Mouse (Mus musculus): ENCODE data around the gene Cryzl2. TPM values are rescaled to one million over a fixed set of nuclear protein-coding genes. Genes with fewer than 3 reads are reported as not detected.

Gene Cryzl2
- total and polyA plus RNA-seq, 3 experiments: 39.9 to 51.2 (median 50.3) TPM

GRCm38 (mm10) chr1:157472716-157473115 lies 14.3 kb downstream of the Cryzl2 start:
- no peak for DNase-seq

GRCm38 (mm10) chr1:157474865-157475264 lies 16.5 kb downstream of the Cryzl2 start:
- DNase-seq: no peak

- no peak for DNase-seq
Observed at GRCm38 (mm10) chr1:157476231-157476630, 17.9 kb downstream of the Cryzl2 start.

GRCm38 (mm10) chr1:157480090-157480489 lies 21.7 kb downstream of the Cryzl2 start:
- DNase-seq: peak; percentile 71

- peak; percentile 10 for DNase-seq
Observed at GRCm38 (mm10) chr1:157480901-157481300, 22.5 kb downstream of the Cryzl2 start.

GRCm38 (mm10) chr1:157481666-157482065 lies 23.3 kb downstream of the Cryzl2 start:
- no peak for DNase-seq

GRCm38 (mm10) chr1:157484161-157484560 lies 25.8 kb downstream of the Cryzl2 start:
- no peak for DNase-seq

GRCm38 (mm10) chr1:157500657-157501056 lies 42.3 kb downstream of the Cryzl2 start:
- no peak for DNase-seq

- no peak for DNase-seq
Observed at GRCm38 (mm10) chr1:157501352-157501945, 43.1 kb downstream of the Cryzl2 start.

- no peak for DNase-seq
Observed at GRCm38 (mm10) chr1:157503071-157503470, 44.7 kb downstream of the Cryzl2 start.

GRCm38 (mm10) chr1:157506522-157506921 lies 48.1 kb downstream of the Cryzl2 start, which contains the start of gene Sec16b:
Gene Sec16b, plus strand, starts transcription at chr1:157506728.
- DNase-seq: peak; percentile 44

- DNase-seq: peak; percentile 56
Observed at GRCm38 (mm10) chr1:157506995-157507595, 48.7 kb downstream of the Cryzl2 start.

- no peak for DNase-seq
Observed at GRCm38 (mm10) chr1:157507814-157508213, 49.4 kb downstream of the Cryzl2 start.

GRCm38 (mm10) chr1:157512690-157513448 lies 54.5 kb downstream of the Cryzl2 start:
- DNase-seq: no peak

GRCm38 (mm10) chr1:157513559-157513958 lies 55.2 kb downstream of the Cryzl2 start:
- no peak for DNase-seq

GRCm38 (mm10) chr1:157514298-157514697 lies 55.9 kb downstream of the Cryzl2 start:
- DNase-seq: no peak

- DNase-seq: no peak
Observed at GRCm38 (mm10) chr1:157516838-157517808, 58.7 kb downstream of the Cryzl2 start.

- peak; percentile 31 for DNase-seq
Observed at GRCm38 (mm10) chr1:157518111-157518523, 59.7 kb downstream of the Cryzl2 start.

GRCm38 (mm10) chr1:157519396-157519795 lies 61.0 kb downstream of the Cryzl2 start:
- no peak for DNase-seq

GRCm38 (mm10) chr1:157522322-157522721 lies 63.9 kb downstream of the Cryzl2 start:
- DNase-seq: no peak

GRCm38 (mm10) chr1:157524775-157525174 lies 66.4 kb downstream of the Cryzl2 start:
- DNase-seq: no peak

Data from adrenal gland, adult 2 months (tissue).